Mouse (Mus musculus) heart, embryonic 16.5 days (tissue): ENCODE data around the gene Ptprs. TPM values are rescaled to one million over a fixed set of nuclear protein-coding genes. Genes with fewer than 3 reads are reported as not detected.

ENCODE experiments used
- ATAC-seq: fragments of 200-750 bp; cut with Nextera tagmentation; replicated peaks from 2 replicates; pipeline ENCODE4 v1.8.0; 2017; ENCODE audit warnings: moderate number of reproducible peaks; ENCODE audit not compliant: insufficient read depth, low FRiP score; ENCODE audit errors: extremely low read depth
- H3K27ac ChIP-seq: fragments of 300-500 bp; sonication (generic); 2 replicates; pipeline ENCODE4 v1.5.1; 2014; ENCODE audit warnings: mild to moderate bottlenecking, low read length, control low read depth, moderate library complexity
- H3K27me3 ChIP-seq: fragments of 300-500 bp; sonication (generic); 2 replicates; pipeline ENCODE4 v1.6.1; 2014; ENCODE audit warnings: low read length, mixed read lengths; ENCODE audit not compliant: control insufficient read depth, insufficient read depth
- H3K36me3 ChIP-seq: fragments of 300-500 bp; sonication (generic); 2 replicates; pipeline ENCODE4 v1.6.1; 2014; ENCODE audit not compliant: control insufficient read depth, insufficient read depth
- H3K4me1 ChIP-seq: fragments of 300-500 bp; sonication (generic); 2 replicates; pipeline ENCODE4 v1.6.1; 2014; ENCODE audit warnings: low read length, mixed read lengths; ENCODE audit not compliant: control insufficient read depth, insufficient read depth
- H3K4me2 ChIP-seq: fragments of 300-500 bp; sonication (generic); 2 replicates; pipeline ENCODE4 v1.6.1; 2014; ENCODE audit warnings: low read depth, mild to moderate bottlenecking, control low read depth, low read length
- H3K4me3 ChIP-seq: fragments of 300-500 bp; sonication (generic); 2 replicates; pipeline ENCODE4 v1.5.1; 2014; ENCODE audit warnings: mild to moderate bottlenecking, control low read depth, low read length
- H3K9ac ChIP-seq: fragments of 300-500 bp; sonication (generic); 2 replicates; pipeline ENCODE4 v1.6.1; 2014; ENCODE audit warnings: low read length, control low read depth
- H3K9me3 ChIP-seq: fragments of 300-500 bp; sonication (generic); replicated peaks from 2 replicates; pipeline ENCODE4 v1.6.1; 2016; ENCODE audit warnings: low read length; ENCODE audit not compliant: control insufficient read depth
- WGBS: fragments of 180-500 bp; shearing (Covaris S2); extraction: QIAGEN DNeasy Blood & Tissue Kit; methylation state at CpG from one replicate; pipeline ENCODE4 v1.1.7; 2014; 5-methylcytosine and 5-hydroxymethylcytosine counted together
- polyA plus RNA-seq: library from polyadenylated mRNA; unstranded; fragments of >200 nt; fragmentation: Nextera tagmentation; extraction: Ambion mirVana; gene quantifications from 2 replicates; pipeline ENCODE4 v1.2.1, GENCODE M21; 2015

Gene Ptprs
- polyA plus RNA-seq, 1 experiment from 2014 or later, result 33.9 TPM

DNA sequence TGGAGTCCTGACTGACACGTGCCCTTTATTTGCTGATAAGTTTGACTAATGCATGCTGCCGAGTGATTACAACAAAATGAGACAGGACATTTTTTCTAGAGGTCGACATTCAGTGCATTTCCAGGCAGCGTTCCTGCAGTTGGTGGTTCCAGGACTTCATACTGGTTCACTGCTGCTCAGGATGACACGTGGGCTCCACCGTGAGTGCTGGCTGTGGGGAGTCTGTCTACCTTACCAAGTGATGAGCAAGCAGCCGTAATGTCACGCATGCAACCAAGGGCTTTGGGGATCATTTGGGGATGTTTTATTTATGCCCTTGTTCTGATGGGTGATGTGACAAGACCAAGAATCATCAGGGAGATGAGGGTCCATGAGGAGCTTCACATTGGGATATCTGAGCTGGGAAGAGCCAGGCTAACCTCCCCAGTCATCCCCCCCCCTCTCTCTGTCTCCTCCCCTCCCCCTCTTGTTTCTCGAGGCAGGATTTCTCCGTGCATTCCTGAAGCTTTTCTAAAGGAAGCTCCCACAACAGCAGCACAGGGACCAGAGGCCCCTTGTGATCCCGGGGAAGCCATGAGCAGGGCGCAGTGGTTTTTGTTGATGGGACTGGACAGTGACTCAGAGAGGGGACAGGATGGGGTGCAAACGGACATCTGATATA, 67.2 kb downstream of the Ptprs start:
- no peak overlapping the region for H3K27ac ChIP-seq
- 30% methylated on average over 13 of the region's 13 CpGs for WGBS

DNA sequence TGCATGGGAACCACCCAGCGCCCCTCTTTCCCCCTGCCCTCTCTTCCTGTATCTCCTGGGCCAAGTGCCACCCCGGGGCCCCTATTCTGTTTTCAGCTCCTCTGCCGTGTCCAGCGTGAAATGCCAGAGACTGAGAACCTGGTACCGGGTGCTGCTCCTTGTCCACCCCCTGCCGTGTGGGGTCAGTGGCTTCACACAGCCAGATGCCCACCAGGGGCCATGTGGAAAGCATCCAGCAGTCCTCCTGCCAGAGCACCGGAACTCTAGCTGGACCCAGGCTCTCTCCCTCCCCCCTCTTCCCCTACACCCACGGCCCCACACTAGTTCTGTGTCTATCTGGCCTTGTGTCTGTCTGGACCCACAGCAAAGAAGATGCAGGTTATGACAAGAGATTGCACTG, 68.9 kb downstream of the Ptprs start:
- H3K9me3 ChIP-seq, result no peaks in the 10 kb centered on the region
- peaks cover 20% of the 10 kb centered on the region for H3K4me1 ChIP-seq
- no peak overlapping the region for H3K4me3 ChIP-seq
- H3K27ac ChIP-seq, result no peak overlapping the region
- no peaks in the 10 kb centered on the region for H3K27me3 ChIP-seq
- no peak overlapping the region for H3K4me2 ChIP-seq
- 23% methylated on average over 8 of the region's 8 CpGs for WGBS
- 0 out of 2 replicates have a peak overlapping the region, but pooled peaks have one; percentile 16 for H3K9ac ChIP-seq
- no peak for ATAC-seq
- H3K36me3 ChIP-seq, result peaks cover 18% of the 10 kb centered on the region

More for the DNA sequence above, 67.2 kb downstream of the Ptprs start:
- Histone ChIP-seq H3K4me2 (no peak overlapping the region), H3K9me3 (no peaks in the 10 kb centered on the region), H3K4me3 (no peak overlapping the region), H3K27me3 (no peaks in the 10 kb centered on the region), H3K9ac (no peak overlapping the region), H3K36me3 (peaks cover 30% of the 10 kb centered on the region), H3K4me1 (peaks cover 20% of the 10 kb centered on the region)
- ATAC-seq, result no peak

DNA sequence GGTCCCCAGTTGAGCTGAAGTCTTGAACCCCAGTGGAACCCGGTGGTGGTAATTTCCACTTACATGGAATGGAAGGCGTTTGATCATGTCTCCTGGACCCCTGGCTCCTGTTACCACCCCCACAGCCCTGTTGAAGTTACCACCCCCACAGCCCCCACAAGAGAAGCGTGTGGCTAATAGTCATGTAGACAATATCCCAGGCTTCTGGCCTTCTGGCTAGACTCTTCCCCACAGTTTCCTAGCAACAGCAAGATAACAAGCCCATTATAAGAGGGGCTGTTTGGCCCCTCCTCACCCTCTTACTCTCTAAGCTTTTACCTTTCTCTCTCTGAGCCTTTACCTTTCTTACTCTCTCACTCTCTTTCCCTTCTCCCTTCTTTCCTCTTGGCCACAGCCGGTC, 69.4 kb downstream of the Ptprs start:
- peaks cover 18% of the 10 kb centered on the region for H3K36me3 ChIP-seq
- no peaks in the 10 kb centered on the region for H3K9me3 ChIP-seq
- no peak overlapping the region for H3K4me3 ChIP-seq
- peaks cover 20% of the 10 kb centered on the region for H3K4me1 ChIP-seq
- WGBS, result 47% methylated on average over 4 of the region's 4 CpGs
- no peak overlapping the region for H3K27ac ChIP-seq
- no peak for ATAC-seq
- no peaks in the 10 kb centered on the region for H3K27me3 ChIP-seq
- no peak overlapping the region for H3K9ac ChIP-seq
- no peak overlapping the region for H3K4me2 ChIP-seq

DNA sequence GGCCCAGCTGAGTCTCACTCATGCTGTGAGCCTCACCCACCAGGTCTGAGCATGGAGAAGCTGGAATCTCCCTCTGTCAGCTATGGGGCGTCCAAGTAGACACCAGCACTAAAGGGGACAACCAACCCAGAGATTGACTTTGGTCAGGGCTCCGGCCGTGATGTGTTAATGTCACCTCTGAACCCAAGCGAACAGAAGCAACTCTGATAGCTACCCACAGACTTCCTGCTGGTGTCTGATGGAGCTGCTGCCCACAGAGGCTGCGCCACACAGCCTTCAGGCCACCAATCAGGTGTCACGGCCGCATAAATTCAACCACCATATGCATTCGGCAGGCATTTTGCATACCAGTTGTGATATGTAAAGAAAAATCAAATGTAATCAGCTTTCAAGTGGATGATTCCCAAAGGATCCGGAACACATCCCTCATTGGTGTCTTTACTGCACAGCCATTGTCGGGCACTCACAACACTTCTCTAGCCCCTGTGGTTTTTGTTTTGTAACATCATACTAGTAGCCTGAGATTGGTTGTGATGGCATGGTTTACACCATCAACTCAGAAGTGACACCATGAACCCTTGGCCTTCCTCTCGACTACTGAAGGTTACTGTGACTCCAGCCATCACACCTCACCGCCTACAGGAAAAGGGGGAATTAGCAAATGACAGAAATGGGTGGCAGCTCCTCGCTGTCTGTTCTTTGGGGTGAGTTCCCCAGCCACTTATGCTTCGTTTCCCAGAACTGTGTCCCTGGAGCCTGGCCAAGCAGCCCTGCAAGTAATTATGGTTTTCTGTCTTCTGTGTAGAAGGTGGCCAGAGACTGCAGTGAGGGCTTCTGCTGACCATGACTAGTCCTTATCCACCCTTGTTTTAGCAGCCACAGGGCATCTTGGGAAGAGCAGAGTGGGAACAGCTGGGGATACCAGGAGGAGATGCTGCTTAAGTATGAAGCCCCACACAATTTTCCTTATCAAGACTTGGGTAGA, 70.1 kb downstream of the Ptprs start:
- ATAC-seq, result no peak
- H3K27me3 ChIP-seq, result no peaks in the 10 kb centered on the region
- no peak overlapping the region for H3K4me2 ChIP-seq
- no peaks in the 10 kb centered on the region for H3K9me3 ChIP-seq
- H3K4me3 ChIP-seq, result no peak overlapping the region
- H3K4me1 ChIP-seq, result peaks cover 20% of the 10 kb centered on the region
- H3K27ac ChIP-seq, result no peak overlapping the region
- H3K36me3 ChIP-seq, result peaks cover 20% of the 10 kb centered on the region
- H3K9ac ChIP-seq, result no peak overlapping the region
- 80% methylated on average over 14 of the region's 14 CpGs for WGBS

DNA sequence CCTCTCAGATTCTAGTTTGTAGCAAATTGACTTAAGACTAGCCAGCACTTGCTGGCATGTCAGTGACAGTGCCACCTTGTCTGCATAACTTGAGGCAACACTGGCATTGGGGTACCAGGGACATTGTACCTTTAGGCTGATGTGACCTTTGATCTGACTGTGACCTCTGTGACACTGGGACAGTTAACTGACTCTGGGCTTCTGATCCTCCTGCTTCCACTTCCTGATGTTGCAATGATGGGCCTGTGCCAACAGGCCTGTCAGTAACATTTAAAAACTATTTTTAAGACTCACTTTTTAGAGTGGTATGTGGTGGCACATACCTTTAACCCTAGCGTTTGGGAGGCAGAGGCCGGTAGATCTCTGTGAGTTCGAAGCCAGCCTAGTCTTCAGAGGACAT, 70.9 kb downstream of the Ptprs start:
- Histone ChIP-seq H3K4me3 (no peak overlapping the region), H3K4me1 (peaks cover 23% of the 10 kb centered on the region), H3K4me2 (no peak overlapping the region), H3K27ac (no peak overlapping the region), H3K36me3 (peaks cover 14% of the 10 kb centered on the region), H3K27me3 (no peaks in the 10 kb centered on the region), H3K9me3 (no peaks in the 10 kb centered on the region), H3K9ac (no peak overlapping the region)
- WGBS, result 86% methylated on average over 3 of the region's 3 CpGs
- no peak for ATAC-seq

DNA sequence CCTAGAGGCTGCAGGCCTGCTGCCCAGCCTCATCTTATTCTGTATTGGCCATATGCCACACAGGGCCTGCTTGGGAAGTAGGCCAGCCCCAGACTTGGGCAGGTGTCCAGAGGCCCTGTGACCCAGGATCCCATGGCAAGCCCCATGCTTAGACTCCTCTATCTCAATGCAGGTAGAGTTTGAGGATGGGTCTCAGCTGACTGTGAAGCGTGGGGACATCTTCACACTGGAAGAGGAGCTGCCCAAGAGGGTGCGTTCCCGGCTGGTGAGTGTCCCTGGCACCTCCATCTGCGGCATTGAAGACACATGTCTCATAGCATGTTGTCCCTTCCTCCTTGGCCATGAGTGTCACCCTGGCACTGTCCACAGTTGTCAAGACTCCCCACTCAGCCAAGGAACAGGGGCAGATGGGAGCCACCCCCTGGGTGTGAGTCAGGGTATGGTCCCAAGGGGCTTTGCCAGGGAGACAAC, 75.2 kb downstream of the Ptprs start:
- 90% methylated on average over 4 of the region's 4 CpGs for WGBS
- Histone ChIP-seq H3K27me3 (no peaks in the 10 kb centered on the region), H3K4me3 (no peak overlapping the region), H3K27ac (no peak overlapping the region), H3K4me2 (no peak overlapping the region), H3K36me3 (peaks cover 46% of the 10 kb centered on the region), H3K9me3 (no peaks in the 10 kb centered on the region), H3K9ac (no peak overlapping the region), H3K4me1 (peaks cover 3% of the 10 kb centered on the region; the same call in 1 of the 2 replicates)
- ATAC-seq, result no peak

DNA sequence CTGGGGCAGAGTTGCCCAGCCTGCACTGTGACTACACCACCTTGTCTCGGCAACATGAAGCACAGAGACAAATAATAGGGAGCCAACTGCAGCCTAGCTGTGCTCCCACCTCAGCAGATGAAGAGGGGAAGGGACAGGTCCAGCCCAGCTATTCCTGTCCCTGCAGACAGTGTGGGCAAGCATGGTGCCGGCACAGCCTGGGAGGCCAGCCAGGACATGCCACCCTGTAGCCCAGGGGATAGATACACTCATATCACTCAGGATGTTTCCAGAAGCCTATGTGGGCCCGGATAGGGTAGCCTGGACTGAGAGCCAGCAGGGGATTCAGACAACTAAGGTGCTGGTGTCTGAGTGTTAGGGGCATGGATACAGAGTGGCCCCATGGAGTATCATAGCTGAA, 76.1 kb downstream of the Ptprs start:
- no peak overlapping the region for H3K9ac ChIP-seq
- no peak overlapping the region for H3K27ac ChIP-seq
- peaks cover 47% of the 10 kb centered on the region for H3K36me3 ChIP-seq
- no peaks in the 10 kb centered on the region for H3K27me3 ChIP-seq
- peaks cover 3% of the 10 kb centered on the region; the same call in 1 of the 2 replicates for H3K4me1 ChIP-seq
- H3K4me3 ChIP-seq, result no peak overlapping the region
- no peak; the same call in 1 of the 2 replicates for ATAC-seq
- 77% methylated on average over 3 of the region's 3 CpGs for WGBS
- no peak overlapping the region for H3K4me2 ChIP-seq
- H3K9me3 ChIP-seq, result no peaks in the 10 kb centered on the region

DNA sequence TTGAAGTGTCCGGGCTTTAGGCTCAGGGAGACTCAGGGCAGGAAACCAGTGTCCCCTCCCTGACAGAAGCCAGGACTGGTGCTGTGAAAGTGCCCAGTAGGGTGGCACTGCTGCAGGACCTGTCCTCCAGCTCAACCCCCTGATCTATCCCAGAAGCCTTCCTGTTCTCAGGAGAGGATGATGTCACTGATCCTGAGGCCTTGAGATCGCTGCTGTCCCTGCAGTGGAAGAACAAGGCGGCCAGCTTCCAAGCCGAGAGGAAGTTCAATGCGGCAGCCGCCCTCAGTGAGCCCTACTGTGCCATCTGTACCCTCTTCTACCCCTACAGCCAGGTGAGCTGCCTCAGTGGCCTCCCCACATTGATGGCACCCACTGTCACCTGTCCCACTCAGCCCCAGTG, 80.2 kb downstream of the Ptprs start:
- no peak overlapping the region for H3K4me3 ChIP-seq
- H3K27me3 ChIP-seq, result no peaks in the 10 kb centered on the region
- no peak overlapping the region for H3K27ac ChIP-seq
- H3K9me3 ChIP-seq, result no peaks in the 10 kb centered on the region
- WGBS, result 82% methylated on average over 6 of the region's 6 CpGs
- peaks cover 48% of the 10 kb centered on the region for H3K36me3 ChIP-seq
- no peak overlapping the region for H3K9ac ChIP-seq
- no peak for ATAC-seq
- H3K4me2 ChIP-seq, result no peak overlapping the region
- peaks cover 3% of the 10 kb centered on the region; the same call in 1 of the 2 replicates for H3K4me1 ChIP-seq

DNA sequence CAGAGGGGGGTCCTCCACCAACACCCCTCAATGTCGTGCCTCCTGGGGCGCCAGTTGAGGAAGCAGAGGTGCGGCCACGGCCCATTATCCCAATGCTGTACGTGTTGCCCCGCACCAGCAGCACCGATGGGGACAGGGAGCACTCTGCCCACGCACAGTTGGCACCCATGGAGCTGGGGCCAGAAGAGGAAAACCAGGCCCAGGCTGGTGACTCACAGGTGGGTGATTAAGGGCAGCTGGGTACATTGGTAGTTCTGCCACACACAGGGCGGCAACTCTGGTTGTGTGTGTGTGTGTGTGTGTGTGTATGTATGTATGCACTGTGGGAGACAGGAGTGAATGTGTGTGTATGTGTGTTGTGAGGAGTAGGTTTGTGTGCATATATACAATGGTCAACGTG, 82.4 kb downstream of the Ptprs start:
- ATAC-seq, result no peak
- WGBS, result 92% methylated on average over 10 of the region's 10 CpGs
- no peak overlapping the region for H3K27ac ChIP-seq
- H3K4me1 ChIP-seq, result no peaks in the 10 kb centered on the region
- H3K4me3 ChIP-seq, result no peak overlapping the region
- no peaks in the 10 kb centered on the region for H3K9me3 ChIP-seq
- peaks cover 47% of the 10 kb centered on the region for H3K36me3 ChIP-seq
- no peak overlapping the region for H3K4me2 ChIP-seq
- no peaks in the 10 kb centered on the region for H3K27me3 ChIP-seq
- H3K9ac ChIP-seq, result no peak overlapping the region
